Mouse (Mus musculus) monocyte, adult 59 days (primary cell): ENCODE results near the gene Kcna5. TPM values are rescaled to one million over a fixed set of nuclear protein-coding genes. Genes with fewer than 3 reads are reported as not detected.

ENCODE experiments used
- total RNA-seq, 2 experiments: library from RNA; stranded (reverse); gene quantifications; one replicate each; pipeline ENCODE4 v1.2.4; 2023

The Kcna5 gene
- not detected for total RNA-seq

DNA sequence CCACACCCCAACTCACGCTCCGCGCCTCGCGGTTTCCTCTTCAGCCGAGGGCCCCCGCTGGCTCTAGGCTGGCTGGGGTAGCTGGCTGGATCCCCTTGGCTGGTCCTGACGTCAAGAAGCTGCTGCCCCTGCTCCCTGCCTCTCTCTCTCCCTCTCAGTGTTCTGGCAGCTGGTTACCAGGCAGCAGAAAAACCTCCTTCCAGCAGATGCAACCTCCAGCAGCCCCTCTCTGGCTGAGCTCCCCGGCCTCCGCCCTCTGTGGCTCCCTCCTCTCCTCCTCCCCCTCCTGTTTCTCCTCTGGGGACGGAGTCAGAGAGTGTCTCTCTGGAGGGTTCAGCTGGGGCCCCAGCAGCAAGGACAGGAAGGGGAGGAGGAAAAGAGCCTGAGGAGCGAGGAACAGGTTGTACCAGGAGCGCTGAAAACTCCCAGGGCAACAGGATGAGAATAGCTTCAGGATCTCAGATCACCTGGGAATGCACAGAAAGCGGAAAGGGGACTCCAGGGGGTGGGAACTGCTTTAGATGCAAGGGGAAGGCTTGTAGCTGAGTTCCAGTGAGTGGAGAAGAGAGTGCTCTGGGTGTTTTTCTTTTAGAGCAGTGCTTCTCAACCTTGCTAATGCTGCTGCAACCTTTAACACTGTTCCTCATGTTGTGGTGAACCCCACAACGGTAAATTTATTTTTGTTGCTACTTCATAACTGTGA is at the start of gene Kcna5:
TSS of gene Kcna5 (minus strand) at position 205 of the 703 bp plus-strand sequence.

Other genes with a start within 250 kb of the Kcna5 start
- not detected for gene Kcna1, start 111.0 kb upstream of the Kcna5 start, total RNA-seq
- gene Kcna6, start 205.3 kb upstream of the Kcna5 start, total RNA-seq: not detected